Mouse (Mus musculus) CH12F3 (cell line): ENCODE measurements around the gene Rars.

ENCODE experiments used
- in situ Hi-C: fragments of 300-500 bp; cut with MboI; formaldehyde crosslinking; loops from 2 replicates; pipeline ENCODE4 v1.14.3; 2020; ENCODE audit warnings: low sequenced_read_pairs

Gene Rars

DNA sequence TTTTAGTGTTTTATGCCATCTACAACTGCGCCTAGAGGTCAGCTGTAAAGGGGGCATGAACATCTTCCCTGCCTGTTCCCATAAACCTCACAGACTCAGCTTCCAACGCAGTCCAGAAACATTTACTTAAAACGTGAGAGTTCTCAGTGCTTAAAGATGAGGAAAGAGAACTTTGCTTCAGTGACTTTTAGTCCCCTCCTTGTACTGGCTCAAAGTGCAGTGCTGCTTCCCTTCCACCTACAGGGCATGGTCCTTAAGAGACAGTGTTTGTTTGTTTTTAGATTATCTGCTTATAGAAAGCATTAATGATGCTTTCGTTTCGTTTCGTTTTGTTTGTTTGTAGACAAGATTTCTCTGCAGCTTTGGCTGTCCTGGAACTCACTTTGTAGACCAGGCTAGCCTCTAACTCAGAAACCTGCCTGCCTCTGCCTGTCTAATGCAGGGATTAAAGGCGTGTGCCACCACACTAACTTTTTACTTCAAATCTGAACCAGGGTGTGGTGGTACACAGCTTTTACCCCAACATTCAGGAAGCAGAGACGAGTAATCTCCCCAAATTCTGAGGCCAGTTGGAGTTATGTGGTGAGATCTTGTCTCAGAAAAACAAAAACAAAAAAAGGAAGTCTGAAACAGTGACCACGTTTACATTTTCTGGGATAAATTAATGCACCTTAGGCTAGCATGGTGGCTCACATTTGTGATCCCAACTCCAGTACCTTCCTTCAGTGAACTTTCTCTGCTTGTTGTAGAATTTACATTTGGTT lies 63.4 kb downstream of the Rars start:
- in situ Hi-C loops = no loop called here

DNA sequence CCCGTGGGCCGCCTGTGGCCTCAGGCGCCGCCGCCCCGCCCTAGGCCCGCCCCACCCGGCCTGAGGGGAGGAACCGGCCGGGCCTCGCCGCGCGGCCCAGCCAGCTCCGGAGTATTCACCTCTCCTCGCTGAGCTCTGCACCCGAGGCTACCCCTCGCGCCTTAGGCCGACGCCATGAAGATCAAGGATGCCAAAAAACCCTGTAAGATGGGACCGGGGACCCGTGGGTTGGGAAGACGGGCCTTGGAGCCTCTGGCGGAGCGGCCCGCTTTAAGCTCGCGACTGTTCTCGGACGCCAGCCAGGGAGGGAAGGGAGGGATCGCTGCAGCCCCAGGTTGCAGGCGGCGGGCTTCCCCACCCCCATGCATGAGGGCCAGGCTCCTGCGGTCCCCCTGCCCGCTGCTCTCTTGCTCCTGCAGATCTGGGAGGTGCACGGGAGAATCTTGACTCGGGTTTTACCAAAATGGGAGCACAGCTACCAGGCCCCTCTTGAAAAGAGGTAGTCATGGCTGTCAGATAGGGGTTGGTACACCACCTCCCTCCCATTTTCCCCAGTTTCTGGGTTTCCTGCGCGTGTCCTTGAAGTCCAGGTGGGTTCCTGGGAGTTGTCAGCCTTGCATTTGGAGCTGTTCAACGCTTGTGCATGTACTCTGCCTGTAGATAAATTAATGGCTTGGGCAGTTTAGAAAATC lies 64.4 kb downstream of the Rars start:
- in situ Hi-C loops = no loop called here

DNA sequence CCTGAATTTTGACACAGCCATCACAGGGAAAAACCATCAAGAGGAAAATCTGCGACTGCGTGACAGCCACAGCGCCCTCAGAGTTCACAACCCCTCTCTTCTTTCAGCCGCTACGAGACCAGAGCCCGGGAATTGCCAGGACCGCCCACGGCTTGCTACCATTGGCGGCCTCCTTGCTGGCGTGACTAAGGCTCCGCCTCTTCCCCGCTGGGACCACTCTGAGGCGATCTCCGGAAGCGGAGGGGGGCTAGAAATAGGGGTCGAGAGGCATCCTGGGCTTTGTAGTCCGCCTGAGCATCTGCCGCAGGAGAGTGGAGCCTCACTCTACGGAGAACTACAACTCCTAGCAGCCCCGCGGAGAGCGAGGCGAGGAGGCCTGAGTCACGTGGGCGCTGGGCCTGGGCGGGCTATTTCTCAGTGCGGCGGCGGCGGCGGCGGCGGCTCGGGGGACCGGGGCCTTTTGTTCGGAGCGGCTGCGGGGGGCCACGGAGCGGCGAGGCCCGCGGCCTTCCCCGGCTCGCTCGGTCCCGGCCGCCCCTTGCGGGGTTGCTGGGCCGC lies 65.0 kb downstream of the Rars start, which contains the start of gene Pank3:
Gene Pank3 (plus strand): TSS at position 297 of the 558 bp plus-strand sequence.
- in situ Hi-C loops = no loop called here

DNA sequence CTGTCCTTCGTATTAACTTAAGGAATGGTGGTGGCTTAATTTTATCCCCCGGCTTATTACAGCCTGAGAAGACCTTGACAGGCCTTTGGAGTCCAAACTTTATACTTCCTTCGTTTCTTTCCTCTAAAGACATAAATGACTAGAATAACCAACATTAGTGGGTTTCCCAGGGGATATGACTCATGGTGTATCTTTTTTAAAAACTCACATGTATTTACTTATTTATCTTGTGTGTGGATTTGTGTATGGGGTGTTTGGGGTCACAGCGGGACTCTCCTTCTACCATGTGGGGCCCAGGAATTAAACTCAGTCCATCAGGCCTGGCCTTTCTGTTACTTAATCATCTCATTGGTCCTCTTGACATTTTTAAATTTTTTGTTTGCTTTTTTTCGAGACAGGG lies 67.5 kb downstream of the Rars start:
- in situ Hi-C loops = no loop called here

DNA sequence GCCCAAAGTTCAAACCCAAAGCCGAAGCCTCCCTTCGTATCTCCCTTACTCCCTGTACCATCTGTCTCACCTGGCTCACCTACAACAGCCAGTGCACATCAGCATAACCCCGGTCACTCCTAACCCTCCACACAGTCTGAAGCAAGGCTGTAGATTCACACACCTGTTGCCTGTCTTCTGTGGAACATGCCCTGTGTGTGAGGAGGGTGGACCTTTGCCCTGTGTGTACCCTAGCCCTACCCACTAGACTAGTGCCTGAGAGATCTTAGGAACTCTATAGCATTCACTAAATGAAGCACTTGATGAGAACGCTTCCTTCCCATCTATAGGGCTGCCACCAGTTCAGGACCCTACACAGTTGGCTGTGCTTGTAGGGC lies 73.7 kb downstream of the Rars start:
- in situ Hi-C loops = no loop called here

DNA sequence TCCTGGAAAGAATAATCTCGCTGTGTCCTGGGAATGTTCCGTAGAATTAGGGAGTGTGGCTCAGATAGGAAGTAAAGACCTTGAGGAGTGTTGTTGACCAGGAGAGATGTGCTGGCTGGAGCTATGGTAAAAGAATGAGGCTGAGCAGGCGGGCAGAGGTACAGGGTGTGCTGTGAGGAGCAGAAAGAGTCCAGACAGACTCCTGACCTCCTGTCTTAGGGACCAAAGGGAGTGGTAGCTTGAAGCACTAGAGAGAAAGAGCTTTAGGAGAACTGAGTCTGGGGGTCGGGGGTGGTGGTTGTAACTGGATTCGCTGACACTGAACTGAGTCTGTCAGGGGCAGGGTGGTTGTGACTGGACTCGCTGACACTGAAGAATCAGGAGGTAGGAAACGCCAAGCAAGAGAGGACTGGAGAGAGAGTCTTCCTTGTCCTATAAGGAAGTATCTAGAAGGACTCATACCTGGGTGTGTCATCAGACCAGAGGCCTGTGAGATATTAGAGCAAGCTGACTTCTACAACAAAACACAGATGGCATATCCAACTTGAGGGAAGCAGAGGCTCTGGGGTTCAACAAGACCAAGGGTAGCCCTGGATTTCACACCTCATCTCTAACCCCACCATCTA lies 74.2 kb downstream of the Rars start:
- in situ Hi-C loops = no loop called here
